Mouse (Mus musculus): Measurements from ENCODE around the gene Fscn2.
A peak's percentile ranks its signal among the peaks of the same experiment; 100 is the strongest.

Gene Fscn2

DNA sequence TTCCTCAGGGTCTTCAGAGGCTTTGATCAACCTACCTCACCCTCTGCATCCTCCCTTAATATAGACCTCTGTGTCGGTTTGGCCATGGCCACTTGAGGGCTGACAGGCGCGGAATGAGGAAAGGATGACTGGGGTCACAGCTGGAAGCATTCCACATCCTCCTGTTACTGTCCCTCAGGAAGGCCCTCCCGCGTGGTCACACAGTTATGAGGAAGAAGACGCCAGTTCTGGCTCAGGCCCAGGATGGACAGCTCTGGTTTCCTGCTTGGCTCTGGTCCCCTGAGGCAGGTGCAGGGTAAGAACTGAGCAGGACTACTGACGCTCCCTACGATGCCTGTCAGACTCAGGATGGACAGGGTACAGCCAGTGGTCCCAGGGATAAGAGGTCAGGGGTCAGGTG, 1.3 kb upstream of the Fscn2 start:
- peak in 1 of 2 experiments; percentile 63 for DNase-seq

DNA sequence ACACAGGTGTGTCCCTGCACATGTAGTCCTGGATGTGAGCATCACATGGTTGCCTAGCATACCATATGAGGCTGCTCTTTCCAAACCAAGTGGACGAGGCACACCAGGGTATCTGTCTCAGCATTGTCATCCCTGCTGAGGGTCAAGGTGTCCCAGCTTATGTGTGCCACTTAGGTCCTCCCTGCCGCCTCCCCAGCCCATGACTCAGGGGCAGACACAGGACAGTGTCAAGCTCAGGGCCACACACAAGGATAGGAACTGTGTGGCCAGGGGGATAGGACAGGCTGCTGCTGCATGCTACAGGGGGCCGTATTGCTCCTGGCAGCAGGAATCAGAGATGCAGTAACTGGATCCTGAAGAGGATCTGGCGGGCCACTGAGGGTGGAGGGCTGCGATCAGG, 579 bp upstream of the Fscn2 start:
- DNase-seq: no peak

DNA sequence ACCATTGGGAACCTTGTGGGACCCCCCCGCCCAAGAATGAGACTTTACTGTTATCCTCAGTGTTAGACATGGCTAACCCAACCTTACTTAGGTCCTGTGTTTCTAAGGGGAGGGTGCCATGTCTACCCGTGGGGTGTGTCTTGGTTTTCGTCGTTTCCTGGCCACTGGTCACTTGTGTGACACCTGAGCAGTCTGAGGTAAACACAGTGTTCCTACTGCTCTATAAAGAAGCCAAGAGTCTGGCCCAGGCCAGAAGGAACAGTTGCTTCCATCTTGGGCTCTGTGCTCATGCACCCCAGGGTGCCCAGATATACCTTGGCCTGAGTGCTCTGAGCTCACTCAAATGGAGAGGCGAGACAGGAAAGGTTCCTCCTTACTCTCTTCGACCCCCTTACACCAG, 1.6 kb downstream of the Fscn2 start:
- no peak for DNase-seq

DNA sequence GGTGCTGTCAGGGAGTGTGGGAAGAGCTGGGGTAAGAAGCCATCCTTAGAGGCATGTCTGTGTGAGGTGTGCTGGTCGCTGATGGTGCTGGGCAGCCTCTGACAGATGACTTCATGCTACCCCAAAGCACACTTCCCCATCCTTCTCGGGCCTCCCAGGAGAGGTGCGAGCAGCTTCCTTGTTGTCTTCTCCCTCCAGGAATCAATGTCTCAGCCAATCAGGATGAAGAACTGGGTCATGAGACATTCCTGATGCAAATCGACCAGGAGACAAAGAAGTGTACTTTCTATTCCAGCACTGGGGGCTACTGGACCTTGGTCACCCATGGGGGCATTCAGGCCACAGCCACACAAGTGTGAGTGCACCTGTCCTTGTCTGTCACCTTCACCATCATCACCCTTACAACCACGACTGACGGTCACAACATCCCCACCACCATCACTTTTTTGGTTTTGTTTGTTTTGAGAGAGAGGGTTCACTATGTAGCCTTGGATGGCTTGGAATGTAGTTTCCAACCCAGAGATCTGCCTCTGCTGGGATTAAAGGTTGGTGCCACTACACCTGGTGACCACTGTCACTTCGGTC, 5.2 kb downstream of the Fscn2 start:
- DNase-seq: no peak

DNA sequence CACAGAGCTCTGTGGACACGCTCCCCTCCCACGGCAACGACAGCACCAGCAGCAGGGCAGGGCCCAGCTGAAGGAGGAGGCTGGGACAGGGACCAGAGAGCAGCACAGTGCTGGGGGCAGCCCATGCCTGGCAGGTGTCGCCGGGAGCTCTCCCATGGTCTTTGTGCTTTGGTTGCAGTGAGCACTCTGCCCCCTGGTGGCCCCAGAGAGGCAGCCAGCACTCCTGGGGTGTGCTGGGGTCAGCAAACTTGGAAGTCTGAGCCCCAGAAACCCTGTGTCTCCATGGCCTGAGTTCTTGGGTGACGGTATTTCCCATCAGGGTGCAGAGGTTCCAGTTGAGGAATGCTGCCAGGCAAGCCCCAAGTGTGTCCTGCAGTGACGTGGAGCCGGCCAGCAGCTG, 8.3 kb downstream of the Fscn2 start:
- peak in 1 of 2 experiments; percentile 76 for DNase-seq

DNA sequence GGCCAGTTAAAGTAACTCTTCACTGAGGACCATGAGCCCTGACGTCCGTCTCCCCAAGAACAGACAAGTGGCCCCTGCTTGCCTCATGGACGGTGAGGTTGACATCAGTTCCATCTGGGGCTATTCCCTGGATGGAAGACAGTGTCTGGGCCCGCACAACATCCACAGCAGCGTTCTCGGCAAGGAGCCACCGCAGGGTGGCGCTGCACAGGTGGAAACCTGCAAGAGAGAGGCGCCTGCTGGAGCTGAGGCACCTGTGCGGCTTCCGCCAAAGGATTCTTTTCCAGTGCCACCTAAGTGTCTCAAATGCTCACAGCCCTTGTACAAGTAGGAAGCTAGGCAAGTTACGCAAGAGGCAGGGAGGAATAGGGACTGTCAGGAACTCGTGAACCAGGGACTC, 11.7 kb downstream of the Fscn2 start:
- no peak for DNase-seq

DNA sequence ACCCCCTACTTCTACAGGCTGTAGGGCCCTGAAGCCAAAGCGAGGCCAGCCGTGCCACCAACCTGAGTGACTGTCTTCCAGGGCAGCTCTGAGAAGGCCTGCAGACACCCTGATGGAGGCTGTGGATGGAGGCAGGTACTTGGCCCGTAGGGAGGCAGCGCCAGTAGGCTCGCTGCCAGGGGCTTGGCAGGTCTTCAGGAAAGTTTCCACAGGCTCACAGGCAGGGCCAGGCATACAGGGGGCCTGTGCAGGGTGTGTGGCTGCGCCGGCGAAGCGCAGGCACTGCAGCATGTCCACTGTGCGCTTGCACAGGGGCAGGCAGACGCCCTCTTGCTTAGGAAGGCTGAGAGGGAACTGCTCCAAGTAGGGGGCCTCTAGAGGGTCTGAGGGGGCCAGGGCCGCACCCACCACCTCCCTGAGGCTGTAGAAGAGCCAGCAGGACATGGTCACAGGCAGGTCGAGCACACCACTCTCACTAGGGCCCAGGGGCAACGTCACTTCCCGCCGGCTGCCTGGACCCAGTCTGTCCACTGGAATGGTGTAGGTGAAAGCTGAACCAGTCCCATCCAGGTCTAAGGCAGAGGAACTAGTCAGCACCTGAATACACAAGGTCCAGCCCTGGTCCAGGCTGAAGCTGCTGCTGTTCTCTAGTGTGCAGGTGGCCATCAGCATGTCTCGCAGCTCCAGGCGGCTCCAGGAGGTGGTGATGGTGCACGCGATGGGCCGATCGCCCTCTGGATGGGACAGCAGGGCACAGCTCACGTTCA, 12.7 kb downstream of the Fscn2 start:
- peak; percentile 68 to 74 for DNase-seq

DNA sequence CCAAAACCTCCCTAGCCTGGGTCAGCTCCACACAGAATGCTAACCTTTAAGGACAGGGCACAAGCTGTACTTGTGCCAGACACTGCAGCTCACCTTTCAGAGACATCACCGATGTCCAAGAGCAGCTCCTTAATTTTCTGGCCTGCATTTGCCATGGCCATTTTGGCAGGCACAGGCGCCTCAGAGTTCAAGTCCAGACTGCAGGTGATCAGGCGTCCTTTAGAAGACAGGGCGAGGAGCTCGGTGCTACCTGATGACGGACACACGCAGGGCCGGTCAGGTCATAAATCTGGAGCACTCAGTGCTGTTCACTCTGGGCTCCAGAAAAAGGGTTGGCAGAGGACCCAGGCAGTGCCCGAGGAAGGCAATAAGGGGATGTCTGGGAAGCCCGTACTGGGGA, 14.0 kb downstream of the Fscn2 start:
- no peak for DNase-seq

DNA sequence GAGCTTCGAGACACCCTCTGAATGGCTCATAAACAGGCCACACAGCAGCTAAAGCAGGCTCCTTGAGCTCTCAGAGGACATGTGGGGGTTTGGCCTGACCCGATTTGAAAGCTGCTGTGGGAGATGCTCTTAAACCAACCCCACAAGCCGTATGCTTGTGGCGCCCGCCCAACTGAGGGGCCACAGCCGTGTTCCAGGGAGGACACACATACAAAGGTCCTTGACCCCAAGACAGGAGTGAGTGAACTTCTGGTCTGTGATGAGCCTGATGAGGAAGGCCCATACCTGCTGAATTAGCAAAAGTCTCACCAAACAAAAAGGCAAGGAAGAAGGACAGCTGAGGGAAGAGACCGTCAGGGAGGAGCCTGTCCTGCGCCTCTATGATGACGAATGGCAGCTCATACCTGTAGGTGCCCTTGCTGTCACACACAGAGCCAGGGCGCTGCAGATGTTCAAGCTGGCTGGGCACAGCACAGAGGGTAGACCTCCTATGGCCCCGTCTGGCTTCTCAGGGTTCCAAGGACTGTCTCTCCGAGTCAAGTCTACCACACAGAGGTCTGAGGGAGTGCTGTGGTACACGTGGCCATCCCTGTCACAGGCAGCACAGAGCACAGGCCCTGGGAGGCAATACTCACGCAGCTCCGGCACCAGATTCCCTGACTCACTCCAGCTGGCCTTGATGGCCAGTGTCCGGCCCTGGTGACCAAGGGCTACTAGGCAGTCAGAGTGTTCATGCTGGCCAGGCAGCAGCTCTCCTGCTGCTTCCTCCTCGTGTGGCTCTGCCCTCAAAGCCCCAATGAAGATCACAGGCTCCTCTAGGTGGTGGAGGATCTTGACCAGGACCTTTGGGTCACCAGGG, 15.2 kb downstream of the Fscn2 start:
- DNase-seq: no peak

DNA sequence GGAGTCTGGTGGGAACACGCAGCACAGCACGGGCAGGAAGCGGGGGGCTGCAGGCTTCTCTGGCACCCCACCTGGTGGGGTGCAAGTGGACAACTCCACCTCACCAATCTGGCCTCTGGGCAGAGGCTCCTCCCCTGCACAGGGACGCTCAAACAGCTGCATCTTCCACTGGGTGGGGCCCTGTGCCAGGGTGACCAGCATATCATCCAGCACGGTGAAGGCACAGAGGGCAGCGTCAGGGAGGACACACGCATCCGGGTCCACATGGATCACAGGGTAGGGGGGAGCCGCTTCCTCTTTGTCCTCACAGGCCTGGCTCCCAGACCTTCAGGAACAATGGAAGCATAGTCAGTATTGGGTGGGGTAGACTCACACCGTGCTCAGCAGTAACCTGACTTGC, 16.0 kb downstream of the Fscn2 start:
- DNase-seq: no peak

DNA sequence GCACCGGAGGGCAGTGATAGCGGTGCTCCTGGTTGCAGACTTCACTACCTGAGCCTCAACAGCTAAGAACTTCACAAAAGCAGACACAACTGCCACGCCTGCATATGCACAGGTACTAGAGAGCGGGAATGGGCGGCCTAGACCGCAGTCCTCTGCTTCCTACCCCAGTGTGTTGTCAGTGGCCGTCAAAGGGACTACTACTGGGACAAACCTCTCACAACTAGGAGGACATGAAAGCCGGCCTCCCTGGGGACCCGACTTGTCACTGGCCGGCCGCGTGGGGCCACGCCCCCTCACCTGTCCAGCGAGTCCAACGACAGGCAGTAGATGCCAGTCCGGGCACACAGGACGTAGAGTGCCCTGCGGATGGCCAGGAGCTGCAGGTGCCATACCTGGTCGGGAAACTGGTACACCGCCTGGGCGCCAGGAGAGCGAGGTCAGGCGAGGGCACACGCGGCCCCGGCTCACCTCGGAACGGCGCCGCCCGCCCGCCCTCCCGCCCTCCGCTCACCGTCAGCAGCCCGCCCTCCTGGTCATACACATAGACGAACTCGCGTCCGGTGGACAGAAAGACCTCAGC, 16.8 kb downstream of the Fscn2 start:
- DNase-seq: peak; percentile 74 to 77

DNA sequence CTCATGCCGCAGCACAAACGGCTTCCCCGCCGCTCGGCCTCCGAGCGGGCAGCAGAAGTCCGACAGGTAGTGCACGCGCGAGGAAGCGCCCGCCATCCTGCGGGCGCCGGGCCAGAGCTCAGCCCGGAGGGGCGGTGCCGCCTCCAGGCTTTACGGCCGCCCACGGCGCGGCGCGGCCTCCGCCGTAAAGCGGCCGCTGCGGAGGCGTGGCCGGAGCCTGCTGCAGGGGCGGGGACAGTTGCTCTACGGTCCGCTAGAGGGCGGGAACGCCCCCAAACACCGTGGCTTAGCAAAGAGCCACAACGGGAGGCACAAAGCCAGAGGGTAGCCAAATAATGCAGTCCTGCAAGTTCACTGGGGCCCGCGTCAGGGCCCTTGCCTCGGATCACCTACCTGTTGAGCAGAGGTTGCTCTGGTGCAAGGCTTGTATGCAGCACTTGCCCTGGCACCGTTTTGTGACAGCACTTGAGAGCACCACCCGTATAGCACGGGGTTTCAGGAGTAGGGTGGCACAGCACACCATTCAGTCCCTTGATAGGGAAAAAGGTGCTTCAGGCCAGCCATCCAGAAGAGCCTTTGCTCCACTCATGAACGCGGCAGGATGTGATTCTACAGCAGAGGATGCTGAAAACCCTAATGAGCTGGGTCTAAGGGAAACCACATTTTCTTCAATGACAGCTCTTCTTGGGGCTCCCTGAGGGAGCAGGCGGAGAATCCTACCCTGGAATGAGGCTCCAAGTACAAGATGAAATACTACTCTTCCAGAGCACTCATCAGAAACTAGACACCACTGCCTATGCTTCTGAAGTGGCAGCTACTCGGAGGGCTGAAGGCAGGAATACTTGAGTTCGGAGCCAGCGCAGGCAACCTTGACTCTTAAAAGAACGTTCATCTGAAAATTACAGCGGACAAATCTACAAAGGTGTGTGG, 17.5 kb downstream of the Fscn2 start, which contains the start of gene Faap100:
Faap100 (minus strand) TSS at position 154 of the 930 bp plus-strand sequence.
- peak; percentile 91 to 92 for DNase-seq

DNA sequence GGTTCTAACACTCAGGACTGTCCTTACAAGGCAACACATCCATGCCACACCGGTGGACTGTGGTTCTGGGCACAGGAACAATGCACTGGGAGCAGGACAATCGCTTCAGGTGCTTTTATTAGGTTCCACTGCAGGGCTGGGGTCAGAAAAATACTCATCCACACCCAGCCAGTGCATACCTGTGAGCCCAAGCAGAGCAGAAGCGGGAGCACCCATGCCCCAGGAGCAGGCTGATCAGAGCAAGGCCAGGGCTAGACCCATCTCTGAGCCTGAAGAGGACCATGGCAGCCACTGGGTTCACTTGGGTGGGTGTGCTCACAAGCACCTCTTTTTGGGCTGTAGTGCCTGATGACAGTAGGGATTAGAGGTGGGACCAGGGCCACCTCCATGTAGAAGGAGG, 18.9 kb downstream of the Fscn2 start:
- DNase-seq: no peak

DNA sequence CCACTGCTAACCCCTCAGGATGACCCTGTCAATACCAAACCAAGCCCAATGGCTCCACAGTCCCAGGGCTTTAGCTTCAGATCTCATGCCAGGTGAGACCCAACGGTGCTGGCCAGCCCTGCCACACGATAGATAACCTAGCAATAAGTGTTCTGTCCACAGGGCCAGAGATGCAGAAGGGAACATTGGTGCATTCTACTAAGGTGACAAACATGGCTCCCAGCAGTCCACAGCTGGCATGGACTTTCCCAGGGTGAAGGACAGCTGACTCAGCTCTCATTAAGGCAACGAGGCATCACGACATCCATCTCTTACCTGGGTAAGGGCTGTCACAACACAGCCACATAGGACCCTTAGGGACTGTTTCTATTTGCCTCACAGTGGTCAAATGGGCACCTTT, 19.8 kb downstream of the Fscn2 start:
- no peak for DNase-seq

DNA sequence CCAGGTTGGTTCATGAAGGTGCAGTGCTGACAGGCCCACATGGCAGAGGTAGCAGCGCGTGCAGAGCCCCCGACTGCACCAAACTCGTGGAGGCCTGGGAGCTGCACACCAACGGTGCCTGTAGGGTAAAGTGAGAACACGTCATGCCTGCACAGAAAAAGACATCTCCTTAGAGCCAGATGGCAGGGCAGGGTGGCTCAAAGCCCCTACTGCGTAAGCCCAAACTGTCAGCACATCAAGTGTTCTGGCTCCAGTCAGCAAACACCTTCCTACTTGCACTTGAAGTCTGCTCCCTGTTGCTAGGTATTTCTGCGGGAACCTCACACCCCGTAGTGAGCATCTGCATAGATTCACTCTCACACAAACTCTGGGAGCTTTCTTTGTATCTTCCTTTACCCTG, 21.2 kb downstream of the Fscn2 start:
- DNase-seq: no peak

DNA sequence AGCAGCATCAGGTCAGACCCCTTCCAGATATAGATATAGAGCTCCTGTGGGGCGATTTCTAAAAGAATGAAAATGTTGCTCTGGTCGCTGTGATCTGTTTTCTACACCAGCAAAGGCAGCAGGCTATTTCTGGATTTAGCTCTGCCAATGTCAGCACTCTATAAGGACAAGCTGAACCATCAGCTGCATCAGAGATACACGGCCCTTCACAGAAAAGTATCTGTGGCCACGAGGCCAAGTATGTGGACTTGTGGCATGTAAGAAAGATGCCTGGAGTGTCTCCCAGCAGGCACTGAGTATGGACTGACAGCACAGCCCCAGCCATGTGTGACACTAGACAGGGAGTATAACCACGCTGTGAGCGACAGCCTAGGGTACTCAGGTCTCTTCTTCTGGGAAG, 25.3 kb downstream of the Fscn2 start:
- DNase-seq: no peak

DNA sequence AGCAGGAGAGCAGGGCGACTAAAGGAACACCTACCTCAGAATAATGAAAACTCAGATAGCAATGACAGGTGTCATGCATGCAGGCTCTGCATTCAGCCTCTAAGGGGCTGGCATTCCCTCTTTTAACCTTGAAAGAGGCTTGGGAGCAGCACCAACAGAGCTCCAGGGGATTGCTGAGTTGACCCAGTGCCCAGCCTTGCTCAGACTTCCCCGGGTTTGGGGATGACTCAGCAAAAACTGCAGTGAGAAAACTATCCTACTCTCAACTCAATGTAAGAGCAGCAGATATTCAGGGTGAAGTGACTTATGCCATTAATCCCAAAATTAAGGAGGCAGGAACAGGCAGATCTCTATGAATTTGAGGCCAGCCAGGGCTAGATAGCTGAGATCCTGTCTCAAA, 25.8 kb downstream of the Fscn2 start:
- no peak for DNase-seq

DNA sequence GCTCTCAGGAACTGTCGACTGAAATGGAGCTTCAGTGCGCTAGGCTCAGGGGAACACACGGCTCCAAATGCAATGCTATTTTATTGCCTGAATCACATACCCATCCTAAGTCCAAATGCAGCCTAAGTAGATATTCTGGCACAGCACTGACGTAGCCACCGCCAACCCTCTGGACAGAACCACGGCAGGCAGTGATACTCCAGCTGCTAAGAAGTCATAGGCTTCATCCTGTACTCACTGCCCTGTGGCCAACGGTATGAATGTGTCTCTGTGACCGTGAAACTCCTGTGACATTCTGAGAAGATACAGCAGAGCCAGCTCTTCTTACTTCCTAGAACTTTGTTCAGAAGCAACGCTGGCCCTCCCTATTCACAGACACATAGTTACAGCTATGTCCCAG, 27.2 kb downstream of the Fscn2 start:
- DNase-seq: no peak

DNA sequence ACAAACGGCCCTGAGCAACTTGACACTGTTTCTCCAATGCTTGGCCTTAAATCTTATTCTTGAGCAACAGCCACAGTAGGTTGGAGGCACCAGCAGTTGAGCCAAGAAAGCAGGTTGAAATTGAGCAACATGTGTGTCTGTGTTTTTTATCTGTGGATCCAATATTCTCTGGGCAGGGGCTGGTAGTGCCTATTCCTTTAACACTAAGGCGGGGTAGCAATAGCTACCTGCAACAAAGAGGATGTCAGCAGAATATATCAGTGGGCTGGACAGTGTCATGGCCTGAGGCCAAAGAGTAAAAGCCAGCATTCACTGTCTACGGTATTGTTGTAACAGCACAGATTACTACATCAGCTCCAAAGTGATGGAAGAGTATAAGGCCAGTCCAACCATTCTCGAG, 34.3 kb downstream of the Fscn2 start:
- no peak for DNase-seq

DNA sequence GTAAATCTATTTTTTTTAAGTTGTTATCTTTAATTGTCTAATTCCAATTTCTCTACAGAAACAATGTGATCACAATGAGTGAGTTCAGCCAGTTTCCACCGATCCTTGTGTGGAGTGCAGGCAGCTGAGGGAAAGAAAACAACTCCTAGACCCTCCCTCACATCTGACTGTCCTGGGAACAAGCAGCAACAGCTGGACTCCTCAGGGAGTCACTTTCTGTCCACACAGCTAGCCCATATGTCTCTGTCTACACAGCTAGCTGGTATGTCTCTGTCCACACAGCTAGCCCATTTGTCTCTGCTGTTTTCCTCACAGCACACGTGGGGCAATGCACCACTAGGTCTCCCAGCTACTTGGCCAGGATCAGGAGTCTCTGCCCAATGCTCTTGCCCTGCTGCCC, 36.3 kb downstream of the Fscn2 start:
- DNase-seq: no peak

DNA sequence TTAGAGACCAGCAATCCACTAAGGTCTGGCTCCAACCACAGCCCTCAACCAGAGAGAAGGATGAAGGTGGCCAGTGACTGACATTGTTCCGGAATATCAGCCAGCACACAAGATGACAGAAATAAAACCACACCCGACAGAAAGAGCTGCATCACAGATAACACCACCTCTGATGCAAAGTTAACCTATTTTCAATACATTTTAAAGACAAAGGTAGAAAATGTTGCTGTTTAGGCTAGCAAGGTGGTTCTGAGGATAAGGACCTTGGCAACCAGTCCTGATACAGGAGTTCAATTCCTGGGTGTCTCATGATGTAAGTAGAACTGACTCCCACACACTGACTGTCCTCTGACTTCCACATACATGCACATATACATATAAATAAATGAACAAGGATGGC, 38.0 kb downstream of the Fscn2 start:
- no peak for DNase-seq

DNA sequence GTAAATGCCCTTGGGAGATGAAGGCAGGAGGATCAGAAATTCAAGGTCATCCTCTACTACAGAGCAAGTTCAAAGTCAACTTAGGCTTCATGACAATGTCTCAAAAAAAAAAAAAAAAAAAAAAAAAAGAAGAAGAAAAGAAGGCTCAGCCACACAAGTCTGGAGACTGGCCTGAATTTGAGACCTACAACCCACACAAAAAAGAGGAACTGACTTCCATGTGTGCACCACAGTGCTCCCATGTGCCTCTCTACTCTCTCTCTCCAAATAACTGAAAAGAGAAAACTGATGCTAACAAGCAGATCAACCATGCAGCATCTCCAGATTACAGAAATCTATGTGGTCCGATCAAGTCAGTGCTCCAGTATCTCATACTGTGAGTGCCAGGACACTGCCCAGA, 43.5 kb downstream of the Fscn2 start:
- DNase-seq: no peak

All from kidney, adult 8-10 months (tissue).